Mouse (Mus musculus) embryonic fibroblast, embryonic 13.5 days (primary cell): Measurements from ENCODE around the gene Duxf3.

Source experiments
- CTCF ChIP-seq: IDR thresholded peaks from 2 replicates; pipeline ENCODE4 v1.5.1; 2011; ENCODE audit warnings: mild to moderate bottlenecking, control low read depth, low read length, moderate library complexity, borderline replicate concordance; ENCODE audit not compliant: insufficient read depth
- POLR2A ChIP-seq: IDR thresholded peaks from 2 replicates; pipeline ENCODE4 v1.6.1; 2011; ENCODE audit warnings: low read depth, mild to moderate bottlenecking, control low read depth, low read length, moderate library complexity

DNA sequence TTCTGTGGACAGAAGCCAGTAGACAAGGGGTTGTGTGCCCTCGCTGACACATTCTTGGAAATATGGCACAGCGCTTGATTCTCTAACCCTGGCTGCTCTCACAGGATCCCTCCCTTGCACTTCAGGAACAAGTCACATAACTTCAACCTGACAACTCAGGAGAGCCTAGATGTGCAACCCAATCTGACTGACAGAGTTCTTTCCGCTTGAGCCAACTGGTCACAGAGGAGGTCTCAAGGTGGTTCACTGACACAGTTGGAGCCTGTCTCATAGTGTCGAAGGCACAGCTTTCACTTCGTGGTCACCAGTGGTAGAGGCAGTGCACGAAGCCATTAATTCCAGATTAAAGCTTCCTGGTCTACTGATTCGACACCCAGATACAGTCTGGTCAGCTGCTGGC, 20.2 kb downstream of the Duxf3 start:
- TF ChIP-seq CTCF = no peak
- TF ChIP-seq POLR2A = no peak
